In genomic region chr8:66860921-66861588, GRCm38 (mm10) we compare ENCODE assay signal across 8 mouse cellular contexts. TPM values are rescaled to one million over a fixed set of nuclear protein-coding genes. Genes with fewer than 3 reads are reported as not detected.
DNase-seq lines count a peak whose midpoint lies in the region; ATAC-seq and TF ChIP-seq lines count a peak whose summit lies in the region.

No protein-coding gene starts in this region.

- peak overlapping the region; percentile 82 for H3K4me3 ChIP-seq in liver, embryonic 11.5 days (ENCODE audit: low read depth, low read length)
- peak overlapping the region; percentile 88 for H3K4me3 ChIP-seq in midbrain, postnatal 0 days (ENCODE audit: low read depth, low read length)

- H3K4me1 ChIP-seq in liver, embryonic 11.5 days (replicated peaks; ENCODE audit: control insufficient read depth, insufficient read depth, low read length), result peaks cover 13% of the 10 kb centered on the region
- peaks cover 11% of the 10 kb centered on the region; the same call in 1 of the 2 replicates for H3K4me1 ChIP-seq in midbrain, postnatal 0 days (ENCODE audit: insufficient read depth, low read length)

- H3K9ac ChIP-seq in liver, embryonic 11.5 days (ENCODE audit: low read depth, low read length), result peak overlapping the region; percentile 91
- peak overlapping the region; percentile 69 for H3K9ac ChIP-seq in midbrain, postnatal 0 days (replicated peaks; ENCODE audit: low read length, poor library complexity, severe bottlenecking)

- H3K9me3 ChIP-seq in liver, embryonic 11.5 days (ENCODE audit: control insufficient read depth, low read length), result no peaks in the 10 kb centered on the region
- no peaks in the 10 kb centered on the region for H3K9me3 ChIP-seq in midbrain, postnatal 0 days (ENCODE audit: low read length)

- peak overlapping the region; percentile 79 for H3K4me2 ChIP-seq in liver, embryonic 11.5 days
- peak overlapping the region; percentile 81 for H3K4me2 ChIP-seq in midbrain, postnatal 0 days (ENCODE audit: low read depth, low read length, poor library complexity, severe bottlenecking)

- no peaks in the 10 kb centered on the region for H3K27me3 ChIP-seq in liver, embryonic 11.5 days (replicated peaks; ENCODE audit: control insufficient read depth, insufficient read depth, low read length)
- no peaks in the 10 kb centered on the region for H3K27me3 ChIP-seq in midbrain, postnatal 0 days (ENCODE audit: insufficient read depth, low read length)

- no peaks in the 10 kb centered on the region for H3K36me3 ChIP-seq in liver, embryonic 11.5 days (ENCODE audit: control insufficient read depth, insufficient read depth, low read length)
- H3K36me3 ChIP-seq in midbrain, postnatal 0 days (ENCODE audit: insufficient read depth, low read length), result no peaks in the 10 kb centered on the region

- ATAC-seq in inflammation-experienced regulatory T-cells, adult 6 months, result peak; percentile 8
- ATAC-seq in liver, embryonic 11.5 days (replicated peaks; ENCODE audit: low FRiP score), result peak; percentile 68
- peak; percentile 64; the same call in 1 of the 2 replicates for ATAC-seq in midbrain, postnatal 0 days (ENCODE audit: low FRiP score)

- H3K27ac ChIP-seq in liver, embryonic 11.5 days (ENCODE audit: low read depth, low read length), result no peak overlapping the region
- no peak overlapping the region for H3K27ac ChIP-seq in midbrain, postnatal 0 days (ENCODE audit: low read depth, low read length)

- no peak for TF ChIP-seq CTCF in midbrain, postnatal 0 days (IDR thresholded peaks at IDR 0.05)

- DNase-seq in right cerebral cortex, postnatal 14 days, result peak; percentile 28
- DNase-seq in right cerebral cortex, adult 18-20 months, result no peak
- peak; percentile 36 to 51 for DNase-seq in cerebellum, postnatal 14 days
- DNase-seq in gastrocnemius, postnatal 25 days, result peak; percentile 12
- DNase-seq in liver, embryonic 11.5 days (ENCODE audit: low spot score), result peak; percentile 68
- peak; percentile 32 for DNase-seq in midbrain, postnatal 0 days (ENCODE audit: low spot score)
- DNase-seq in testis, postnatal 10 days (ENCODE audit: low spot score), result peak; percentile 68

- WGBS in liver, embryonic 11.5 days, result 1% methylated on average over 46 of the region's 46 CpGs
- under 1% methylated on average over 44 of the region's 46 CpGs for WGBS in midbrain, postnatal 0 days

RNA-seq across cellular contexts. Expression of gene Naf1, which starts 1.0 kb away (rescaled TPM):
- total RNA-seq in gastrocnemius, postnatal 25 days (2021), result 1 to 10 TPM; 2.8 to 2.9 TPM
- 1 to 10 TPM; 1.1 to 2.1 (median 1.2) TPM for polyA plus RNA-seq in inflammation-experienced regulatory T-cells, adult 6 months (2017; shearing (Covaris generic))
- polyA plus RNA-seq in liver, embryonic 11.5 days (2014; fragmentation: Nextera tagmentation; extraction: Ambion mirVana), result 7.9 and 8.4 TPM in 2 replicates
- total RNA-seq in midbrain, postnatal 0 days (2014; rRNA removed), result 8.8 and 10.2 TPM in 2 replicates
- polyA plus RNA-seq in midbrain, postnatal 0 days (2015; fragmentation: Nextera tagmentation; extraction: Ambion mirVana), result 2.0 and 2.3 TPM in 2 replicates

Comparison
In these comparisons a context has a peak if more than half of its experiments do, and no peak if none do; other contexts are left out.
1. ATAC-seq: peak in every context shown above with its lines; median percentile 68 in liver, embryonic 11.5 days; 64 in midbrain, postnatal 0 days; 8 in inflammation-experienced regulatory T-cells, adult 6 months.